Mouse (Mus musculus) E14TG2a.4 (cell line): ENCODE results near the gene Mthfsd.

Experiments
- CTCF ChIP-seq: conservative IDR thresholded peaks from 2 replicates; pipeline ENCODE4 v1.5.1; 2014; ENCODE audit warnings: low read length
- NANOG ChIP-seq: IDR thresholded peaks from 2 replicates; pipeline ENCODE4 v1.6.1; 2014; ENCODE audit warnings: borderline replicate concordance, low read length, mixed read lengths
- POU5F1 ChIP-seq: IDR thresholded peaks from 2 replicates; pipeline ENCODE4 v1.6.1; 2014; ENCODE audit warnings: low read length, borderline replicate concordance

DNA sequence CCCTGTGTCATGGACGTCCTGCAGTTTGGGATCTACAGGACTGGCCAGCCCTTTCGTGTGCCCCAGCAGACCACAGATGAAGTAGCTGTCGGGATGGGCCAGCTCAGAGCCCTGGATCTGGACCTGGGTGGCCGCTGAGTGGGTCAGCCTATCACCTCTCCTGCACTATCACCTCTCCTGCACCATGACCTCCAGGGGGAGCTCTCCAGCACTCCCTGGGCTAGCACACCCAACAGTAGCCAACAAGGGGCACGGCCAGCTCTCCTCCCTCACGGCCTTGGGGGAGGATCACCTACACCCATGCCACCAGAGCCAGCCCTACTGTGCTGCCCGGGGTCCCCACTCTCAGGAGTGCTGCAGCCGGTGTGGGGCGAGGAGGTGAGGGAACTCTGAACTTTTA, 60.8 kb downstream of the Mthfsd start:
- TF ChIP-seq CTCF (peak; percentile 40), POU5F1 (no peak), NANOG (no peak)
